Comparison of ENCODE assay signal across 8 mouse cellular contexts in genomic region chr4:138318509-138319266, GRCm38 (mm10). TPM values are rescaled to one million over a fixed set of nuclear protein-coding genes. Genes with fewer than 3 reads are reported as not detected.
DNase-seq lines count a peak whose midpoint lies in the region; ATAC-seq and TF ChIP-seq lines count a peak whose summit lies in the region.

No protein-coding gene starts in this region.

- H3K9me3 ChIP-seq in kidney, postnatal 0 days (replicated peaks; ENCODE audit: low read length): no peaks in the 10 kb centered on the region

- TF ChIP-seq CTCF in kidney, postnatal 0 days (IDR thresholded peaks at IDR 0.05; ENCODE audit: low read depth): peak; percentile 85

- H3K4me1 ChIP-seq in kidney, postnatal 0 days (replicated peaks; ENCODE audit: insufficient read depth, low read length): no peaks in the 10 kb centered on the region

- H3K27ac ChIP-seq in kidney, postnatal 0 days: no peak overlapping the region

- WGBS in kidney, postnatal 0 days: 53% methylated on average over 6 of the region's 6 CpGs

- no peaks in the 10 kb centered on the region for H3K27me3 ChIP-seq in kidney, postnatal 0 days (ENCODE audit: insufficient read depth, low read length)

- no peak overlapping the region for H3K4me3 ChIP-seq in kidney, postnatal 0 days (replicated peaks; ENCODE audit: low read depth, low read length)

- no peak for ATAC-seq in cerebellum, adult (ENCODE audit: insufficient number of reproducible peaks, low FRiP score, low TSS enrichment)
- ATAC-seq in CD4-positive, CD25-positive, alpha-beta regulatory T cell, adult 4 months: peak; percentile 66
- peak; percentile 11; the same call in 1 of the 2 replicates for ATAC-seq in kidney, postnatal 0 days (replicated peaks; ENCODE audit: low FRiP score, low read depth)

- no peak overlapping the region for H3K4me2 ChIP-seq in kidney, postnatal 0 days (ENCODE audit: low read length)

- peak; percentile 68 to 74 for DNase-seq in cerebellum, adult 18-20 months
- DNase-seq in c-Kit-positive CD71-positive TER-119-positive erythroid progenitor cells, embryonic 14.5 days (ENCODE audit: low spot score): peak; percentile 53
- DNase-seq in forelimb bud, embryonic 11.5 days (ENCODE audit: low read depth, low spot score): peak; percentile 46
- peak; percentile 60 for DNase-seq in kidney, postnatal 0 days (ENCODE audit: low spot score)
- DNase-seq in lung, postnatal 36 days: peak; percentile 62
- peak; percentile 75 for DNase-seq in right cerebral cortex, postnatal 4 days

- peaks cover 29% of the 10 kb centered on the region; the same call in 1 of the 2 replicates for H3K36me3 ChIP-seq in kidney, postnatal 0 days (ENCODE audit: insufficient read depth, low read length)

- no peak overlapping the region for H3K9ac ChIP-seq in kidney, postnatal 0 days (ENCODE audit: low read depth, low read length)

RNA-seq across cellular contexts. Expression of gene Pink1, which starts 7.4 kb away (rescaled TPM):
- 10 to 100 TPM; 12.9 to 22.6 TPM for polyA plus RNA-seq in CD4-positive, CD25-positive, alpha-beta regulatory T cell, adult 4 months (2017; shearing (Covaris generic))
- 96.1 and 139 TPM in 2 replicates for polyA plus RNA-seq in kidney, postnatal 0 days (2015; fragmentation: Nextera tagmentation; extraction: Ambion mirVana)

RNA-seq across cellular contexts. Expression of gene Ddost, which starts 14.2 kb away (rescaled TPM):
- 100 to 1,000 TPM in 1 of 2 experiments, 10 to 100 TPM in 1; 92.3 to 122 TPM for polyA plus RNA-seq in CD4-positive, CD25-positive, alpha-beta regulatory T cell, adult 4 months (2017; shearing (Covaris generic))
- 289 and 325 TPM in 2 replicates for polyA plus RNA-seq in kidney, postnatal 0 days (2015; fragmentation: Nextera tagmentation; extraction: Ambion mirVana)

RNA-seq across cellular contexts. Expression of gene Cda, which starts 49.1 kb away (rescaled TPM):
- polyA plus RNA-seq in CD4-positive, CD25-positive, alpha-beta regulatory T cell, adult 4 months (2017; shearing (Covaris generic)): not detected
- 48.1 and 49.5 TPM in 2 replicates for polyA plus RNA-seq in kidney, postnatal 0 days (2015; fragmentation: Nextera tagmentation; extraction: Ambion mirVana)

Comparison
In these comparisons a context has a peak if more than half of its experiments do, and no peak if none do; other contexts are left out.
1. RNA of gene Cda, which starts 49.1 kb away (polyA plus RNA-seq): 48.1 to 49.5 TPM in kidney, postnatal 0 days; not detected in CD4-positive, CD25-positive, alpha-beta regulatory T cell, adult 4 months; every median in the first group is over 10 times any median in the second.
2. Peak in every context shown above with its lines, with median percentiles within 50 percentile points of each other: DNase-seq.